ENCODE assay signal across 20 mouse cellular contexts in genomic region chr10:92075469-92075868, GRCm38 (mm10).
DNase-seq lines count a peak whose midpoint lies in the region; ATAC-seq and TF ChIP-seq lines count a peak whose summit lies in the region.
"Had no signal": no experiment of that assay in that cellular context is flagged by ENCODE, and none has a peak within 500 bp of the region (broad histone marks: within the 10 kb centered on the region; RNA-seq: fewer than 3 reads in every experiment).

No protein-coding gene starts in this region.

- H3K27ac ChIP-seq in hindbrain, embryonic 12.5 days, result peak overlapping the region; percentile 82
- peak overlapping the region; percentile 83 for H3K27ac ChIP-seq in midbrain, embryonic 12.5 days (replicated peaks)
- H3K27ac ChIP-seq in neural tube, embryonic 15.5 days (replicated peaks), result peak overlapping the region; percentile 69
- H3K27ac ChIP-seq in thymus, adult 2 months (ENCODE audit: control insufficient read depth, insufficient read depth, low read length), result no peak overlapping the region
- H3K27ac ChIP-seq: embryonic facial prominence, embryonic 12.5 days; gastrocnemius, adult 2 months; kidney, postnatal 0 days; limb, embryonic 13.5 days; liver, embryonic 14.5 days had no signal

- 57% methylated on average over 8 of the region's 8 CpGs for WGBS in hindbrain, embryonic 12.5 days
- WGBS in midbrain, embryonic 12.5 days, result 15% methylated on average over 8 of the region's 8 CpGs
- 46% methylated on average over 8 of the region's 8 CpGs for WGBS in neural tube, embryonic 15.5 days
- WGBS in thymus, adult 2 months, result 87% methylated on average over 8 of the region's 8 CpGs

- TF ChIP-seq CTCF in thymus, adult 2 months (IDR thresholded peaks at IDR 0.05; ENCODE audit: borderline replicate concordance, control insufficient read depth, extremely low read depth, insufficient read depth, low read length, poor library complexity), result no peak

- no peak for ATAC-seq in hindbrain, embryonic 12.5 days (ENCODE audit: low FRiP score)
- peak; percentile 41; the same call in 1 of the 2 replicates for ATAC-seq in midbrain, embryonic 12.5 days (ENCODE audit: low FRiP score, low read depth)
- ATAC-seq in neural tube, embryonic 15.5 days (ENCODE audit: low FRiP score), result no peak
- no peak for ATAC-seq in megakaryocyte, adult 5-6 weeks (ENCODE audit: poor library complexity, severe bottlenecking)

- no peak overlapping the region for H3K4me2 ChIP-seq in hindbrain, embryonic 12.5 days (replicated peaks)
- H3K4me2 ChIP-seq in midbrain, embryonic 12.5 days (replicated peaks), result no peak overlapping the region
- H3K4me2 ChIP-seq in neural tube, embryonic 15.5 days, result no peak overlapping the region
- H3K4me2 ChIP-seq: embryonic facial prominence, embryonic 12.5 days; limb, embryonic 13.5 days had no signal

- DNase-seq in embryo, embryonic 11 days, result peak; percentile 22
- no peak for DNase-seq in embryo, embryonic 10 days (ENCODE audit: low spot score)
- DNase-seq in urinary bladder, adult 18-20 months (ENCODE audit: low spot score in 2 of 2), result no peak
- DNase-seq in thymus, adult 2 months, result no peak
- DNase-seq: adrenal gland, adult 2 months; cerebellum, adult 11-12 months; gastrocnemius, adult 2 months; heart, adult 11 months; heart, postnatal 4 days; kidney, adult 11 months; thymus, postnatal 25 days had no signal

- no peaks in the 10 kb centered on the region for H3K27me3 ChIP-seq in hindbrain, embryonic 12.5 days
- H3K27me3 ChIP-seq in midbrain, embryonic 12.5 days, result no peaks in the 10 kb centered on the region
- no peaks in the 10 kb centered on the region for H3K27me3 ChIP-seq in neural tube, embryonic 15.5 days (replicated peaks)
- no peaks in the 10 kb centered on the region for H3K27me3 ChIP-seq in thymus, adult 2 months (ENCODE audit: control insufficient read depth, insufficient read depth, low read length)
- H3K27me3 ChIP-seq: embryonic facial prominence, embryonic 12.5 days; limb, embryonic 13.5 days; megakaryocyte, embryonic 14.5 days had no signal

- H3K4me1 ChIP-seq in hindbrain, embryonic 12.5 days, result peaks cover 43% of the 10 kb centered on the region
- H3K4me1 ChIP-seq in midbrain, embryonic 12.5 days, result peaks cover 52% of the 10 kb centered on the region
- H3K4me1 ChIP-seq in neural tube, embryonic 15.5 days, result peaks cover 28% of the 10 kb centered on the region
- no peaks in the 10 kb centered on the region for H3K4me1 ChIP-seq in thymus, adult 2 months (replicated peaks; ENCODE audit: control insufficient read depth, insufficient read depth, low read length)
- H3K4me1 ChIP-seq: megakaryocyte, embryonic 14.5 days had no signal

- no peak for TF ChIP-seq POLR2A in thymus, adult 2 months (IDR thresholded peaks at IDR 0.05; ENCODE audit: control insufficient read depth, extremely low read depth, insufficient read depth, low read length, poor library complexity)

- H3K4me3 ChIP-seq in hindbrain, embryonic 12.5 days, result no peak overlapping the region
- H3K4me3 ChIP-seq in midbrain, embryonic 12.5 days, result no peak overlapping the region
- H3K4me3 ChIP-seq in neural tube, embryonic 15.5 days (replicated peaks), result no peak overlapping the region
- H3K4me3 ChIP-seq in thymus, adult 2 months (ENCODE audit: control insufficient read depth, insufficient read depth, low read length), result no peak overlapping the region
- H3K4me3 ChIP-seq: embryonic facial prominence, embryonic 12.5 days; gastrocnemius, adult 2 months; limb, embryonic 13.5 days; megakaryocyte, embryonic 14.5 days had no signal

- H3K9ac ChIP-seq in hindbrain, embryonic 12.5 days, result no peak overlapping the region
- no peak overlapping the region; the same call in 1 of the 2 replicates for H3K9ac ChIP-seq in midbrain, embryonic 12.5 days (replicated peaks)
- no peak overlapping the region for H3K9ac ChIP-seq in neural tube, embryonic 15.5 days (replicated peaks)
- H3K9ac ChIP-seq: embryonic facial prominence, embryonic 12.5 days; limb, embryonic 13.5 days; liver, embryonic 14.5 days had no signal

- H3K9me3 ChIP-seq in hindbrain, embryonic 12.5 days (replicated peaks), result no peaks in the 10 kb centered on the region
- H3K9me3 ChIP-seq in midbrain, embryonic 12.5 days, result no peaks in the 10 kb centered on the region
- H3K9me3 ChIP-seq in neural tube, embryonic 15.5 days (replicated peaks), result no peaks in the 10 kb centered on the region
- H3K9me3 ChIP-seq: embryonic facial prominence, embryonic 12.5 days; limb, embryonic 13.5 days had no signal

- peaks cover 6% of the 10 kb centered on the region for H3K36me3 ChIP-seq in hindbrain, embryonic 12.5 days
- peaks cover 13% of the 10 kb centered on the region; the same call in 1 of the 2 replicates for H3K36me3 ChIP-seq in midbrain, embryonic 12.5 days
- peaks cover 11% of the 10 kb centered on the region for H3K36me3 ChIP-seq in neural tube, embryonic 15.5 days
- H3K36me3 ChIP-seq in thymus, adult 2 months (ENCODE audit: control insufficient read depth, insufficient read depth, low read length), result no peaks in the 10 kb centered on the region
- H3K36me3 ChIP-seq: embryonic facial prominence, embryonic 12.5 days; limb, embryonic 13.5 days had no signal
